Mouse (Mus musculus) heart, embryonic 12.5 days (tissue): ENCODE results near the gene Olfr1415. TPM values are rescaled to one million over a fixed set of nuclear protein-coding genes. Genes with fewer than 3 reads are reported as not detected.
A peak's percentile ranks its signal among the peaks of the same experiment; 100 is the strongest.

Experiments
- ATAC-seq: fragments of 200-750 bp; cut with Nextera tagmentation; 2 replicates; pipeline ENCODE4 v1.8.0; 2017; ENCODE audit warnings: moderate TSS enrichment, moderate library complexity; ENCODE audit not compliant: insufficient number of reproducible peaks, low FRiP score
- H3K27ac ChIP-seq: fragments of 300-500 bp; sonication (generic); 2 replicates; pipeline ENCODE4 v1.5.1; 2016; ENCODE audit warnings: mild to moderate bottlenecking, moderate library complexity; ENCODE audit not compliant: poor library complexity, severe bottlenecking
- H3K27me3 ChIP-seq: fragments of 300-500 bp; sonication (generic); replicated peaks from 2 replicates; pipeline ENCODE4 v1.6.1; 2016; ENCODE audit warnings: mild to moderate bottlenecking, moderate library complexity
- H3K36me3 ChIP-seq: fragments of 300-500 bp; sonication (generic); 2 replicates; pipeline ENCODE4 v1.6.1; 2016; ENCODE audit warnings: mild to moderate bottlenecking, moderate library complexity
- H3K4me1 ChIP-seq: fragments of 300-500 bp; sonication (generic); replicated peaks from 2 replicates; pipeline ENCODE4 v1.6.1; 2016; ENCODE audit warnings: mild to moderate bottlenecking
- H3K4me2 ChIP-seq: fragments of 300-500 bp; sonication (generic); 2 replicates; pipeline ENCODE4 v1.6.1; 2016; ENCODE audit warnings: mild to moderate bottlenecking, moderate library complexity
- H3K4me3 ChIP-seq: fragments of 300-500 bp; sonication (generic); 2 replicates; pipeline ENCODE4 v1.5.1; 2016; ENCODE audit warnings: mild to moderate bottlenecking
- H3K9ac ChIP-seq: fragments of 300-500 bp; sonication (generic); 2 replicates; pipeline ENCODE4 v1.6.1; 2016; ENCODE audit warnings: mild to moderate bottlenecking, moderate library complexity
- H3K9me3 ChIP-seq: fragments of 300-500 bp; sonication (generic); replicated peaks from 2 replicates; pipeline ENCODE4 v1.6.1; 2016; ENCODE audit warnings: mild to moderate bottlenecking, moderate library complexity
- WGBS: fragments of 180-500 bp; shearing (Covaris S2); methylation state at CpG from one replicate; pipeline ENCODE4 v1.1.7; 2016; 5-methylcytosine and 5-hydroxymethylcytosine counted together
- microRNA-seq: library from miRNA; unstranded; fragments of <30 nt; microRNA quantifications from one replicate; pipeline ENCODE4, GENCODE M21; 2017
- polyA plus RNA-seq: library from polyadenylated mRNA; unstranded; fragments of >200 nt; fragmentation: Nextera tagmentation; extraction: Ambion mirVana; gene quantifications from 2 replicates; pipeline ENCODE4 v1.2.1, GENCODE M21; 2016

Olfr1415 gene
- polyA plus RNA-seq, 1 experiment from 2014 or later: not detected

DNA sequence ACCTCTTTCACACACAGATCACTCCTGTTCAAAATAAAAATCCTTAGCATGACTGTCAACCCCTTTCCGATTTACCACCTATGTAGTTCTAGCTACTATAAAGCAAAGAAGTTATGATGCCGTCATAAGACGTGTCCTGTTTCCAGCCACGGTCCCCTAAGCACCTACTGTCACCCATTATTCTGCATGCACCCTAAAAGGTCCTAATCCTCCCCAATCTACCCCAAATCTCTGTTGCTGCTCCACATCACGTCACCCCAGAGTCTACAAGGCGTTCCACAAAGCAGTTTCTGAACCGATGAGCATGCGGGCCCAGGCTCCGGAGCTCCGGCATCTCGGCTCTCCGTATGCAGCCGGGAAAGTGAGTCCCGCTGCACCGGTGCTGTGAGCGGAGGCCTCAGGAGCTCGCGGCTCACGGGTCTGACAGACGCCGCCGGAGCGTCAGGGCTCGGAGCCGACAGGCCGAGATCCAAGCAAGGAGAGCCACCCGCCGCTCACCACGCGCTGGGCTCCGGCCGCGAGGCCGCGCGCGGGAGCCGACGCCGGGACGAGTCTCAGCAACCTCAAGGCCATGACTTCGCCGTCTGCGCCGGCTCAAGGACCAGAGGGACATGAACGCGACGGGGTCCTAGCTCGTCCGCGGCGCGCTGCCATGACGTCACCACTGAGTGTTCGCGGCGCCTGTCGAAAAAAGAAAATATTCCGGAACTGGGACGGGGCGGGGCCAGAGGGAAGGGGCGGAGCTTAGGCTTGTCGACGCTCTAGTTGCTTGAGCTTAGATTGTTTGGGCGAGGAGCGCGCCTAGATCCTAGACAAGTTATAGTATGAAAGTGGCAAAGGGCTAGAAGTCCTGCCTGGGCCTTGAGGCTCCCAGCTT lies 22.5 kb downstream of the Olfr1415 start, which contains the start of gene Ndufa10:
TSS of gene Ndufa10 (minus strand) at position 696 of the 877 bp plus-strand sequence.
- Histone ChIP-seq H3K27me3 (0 out of 2 replicates have a peak, but pooled peaks cover 4% of the 10 kb centered on the region), H3K36me3 (peaks cover 33% of the 10 kb centered on the region), H3K9ac (peak within 1 kb of the TSS; percentile 94), H3K9me3 (no peaks in the 10 kb centered on the region), H3K27ac (peak within 1 kb of the TSS; percentile 50), H3K4me3 (peak within 1 kb of the TSS; percentile 98), H3K4me2 (peak within 1 kb of the TSS; percentile 94), H3K4me1 (peaks cover 15% of the 10 kb centered on the region)
- ATAC-seq: peak; percentile 93
- WGBS: under 1% methylated on average over 67 of the region's 67 CpGs

DNA sequence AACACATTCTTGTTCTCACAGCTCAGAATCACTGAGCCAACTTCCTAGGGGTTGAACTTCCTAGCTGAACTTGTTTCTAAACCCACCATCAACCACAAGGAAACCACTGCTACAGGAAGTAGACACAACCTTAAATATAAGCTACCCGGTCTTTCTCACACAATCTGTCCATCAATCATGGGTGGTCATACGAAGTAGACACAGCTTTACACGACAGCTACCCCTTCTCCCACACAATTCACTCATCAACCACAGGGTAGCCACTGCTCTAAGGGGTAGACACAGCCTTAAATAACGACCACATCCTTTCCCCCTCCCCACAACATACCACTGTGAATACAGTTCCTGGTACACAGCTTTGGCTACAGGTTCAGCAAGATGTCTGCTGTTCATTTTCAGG lies 27.0 kb downstream of the Olfr1415 start:
- 84% methylated on average over 4 of the region's 4 CpGs for WGBS
- peaks cover 11% of the 10 kb centered on the region for H3K4me1 ChIP-seq
- no peaks in the 10 kb centered on the region for H3K9me3 ChIP-seq
- H3K27ac ChIP-seq: no peak overlapping the region
- H3K36me3 ChIP-seq: peaks cover 77% of the 10 kb centered on the region
- H3K4me3 ChIP-seq: no peak overlapping the region
- no peak overlapping the region for H3K4me2 ChIP-seq
- H3K27me3 ChIP-seq: no peaks in the 10 kb centered on the region
- H3K9ac ChIP-seq: no peak overlapping the region
- ATAC-seq: no peak

DNA sequence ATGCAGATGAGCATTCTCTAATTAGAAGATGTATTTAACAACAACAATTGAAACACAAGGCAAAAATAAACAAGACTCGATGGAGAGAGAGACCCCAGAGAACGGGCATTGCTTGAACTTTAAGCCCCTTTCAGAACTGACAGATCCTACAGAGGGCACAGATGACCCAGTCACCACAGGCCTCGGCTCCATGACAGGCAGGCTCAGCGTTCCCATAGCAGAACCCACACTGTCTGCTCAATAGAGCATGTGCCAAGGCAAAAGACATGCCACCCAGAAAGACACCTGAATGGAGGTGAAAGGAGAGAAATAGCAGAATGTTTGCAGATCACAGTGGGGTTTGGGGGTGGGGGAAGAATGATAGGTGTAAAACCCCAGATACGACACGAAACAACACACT lies 37.5 kb downstream of the Olfr1415 start:
- Histone ChIP-seq H3K27me3 (no peaks in the 10 kb centered on the region), H3K9ac (no peak overlapping the region), H3K4me3 (no peak overlapping the region), H3K36me3 (peaks cover 81% of the 10 kb centered on the region), H3K27ac (no peak overlapping the region), H3K4me2 (no peak overlapping the region), H3K4me1 (no peaks in the 10 kb centered on the region), H3K9me3 (no peaks in the 10 kb centered on the region)
- no peak for ATAC-seq
- 92% methylated on average over 6 of the region's 6 CpGs for WGBS

DNA sequence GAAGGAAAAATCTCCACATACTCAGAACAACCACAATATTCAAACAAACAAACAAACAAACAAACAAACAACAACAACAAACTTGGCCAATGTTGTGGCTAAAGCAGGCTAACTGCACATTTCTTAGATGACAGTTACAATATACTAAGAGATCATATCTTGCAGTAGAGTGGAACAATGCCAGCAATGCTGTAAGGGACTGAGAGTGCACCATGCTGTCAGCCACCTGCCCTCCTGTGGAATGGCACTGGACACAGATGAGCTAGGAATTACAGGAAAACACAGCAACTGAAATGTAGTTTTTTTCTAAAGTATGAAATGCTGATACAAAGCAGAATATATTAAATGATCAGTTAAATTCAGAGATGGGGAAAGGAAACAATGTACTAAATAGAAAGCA lies 38.1 kb downstream of the Olfr1415 start:
- H3K4me2 ChIP-seq: no peak overlapping the region
- H3K4me3 ChIP-seq: no peak overlapping the region
- no peak overlapping the region for H3K27ac ChIP-seq
- H3K4me1 ChIP-seq: no peaks in the 10 kb centered on the region
- ATAC-seq: no peak
- H3K36me3 ChIP-seq: peaks cover 82% of the 10 kb centered on the region
- H3K9ac ChIP-seq: no peak overlapping the region
- H3K27me3 ChIP-seq: no peaks in the 10 kb centered on the region
- no peaks in the 10 kb centered on the region for H3K9me3 ChIP-seq

DNA sequence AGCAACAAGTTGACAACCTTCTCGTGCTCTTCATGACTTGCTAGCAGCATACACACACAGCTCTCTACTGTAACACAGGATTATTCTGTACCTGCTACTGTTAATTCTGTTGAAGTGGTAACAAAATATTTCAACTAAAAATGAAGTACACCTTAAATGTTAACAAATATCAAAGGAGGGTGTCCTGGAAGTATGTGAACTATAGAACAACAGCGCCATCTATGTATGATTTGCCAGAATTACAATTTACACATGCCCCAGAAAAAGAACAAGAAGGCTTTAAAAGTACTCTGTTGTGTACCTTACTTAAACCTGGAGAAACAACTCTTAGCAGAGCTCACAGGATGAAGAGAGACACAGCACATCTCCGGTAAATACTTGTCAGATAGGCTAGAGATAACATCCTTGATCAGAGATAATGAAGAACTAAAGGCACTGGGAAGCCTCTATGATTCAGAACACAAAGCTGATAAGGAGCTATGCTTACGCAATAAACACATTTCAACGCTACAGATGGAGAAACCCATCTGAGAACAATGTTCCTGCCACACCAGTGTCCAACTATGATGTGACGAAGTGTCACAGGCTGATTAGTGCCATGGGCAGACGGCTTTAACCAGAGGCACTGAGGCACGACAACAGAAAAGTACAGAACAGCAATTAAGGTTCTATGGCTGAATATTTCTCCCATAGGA lies 42.0 kb downstream of the Olfr1415 start:
- H3K9me3 ChIP-seq: no peaks in the 10 kb centered on the region
- WGBS: 63% methylated on average over 8 of the region's 8 CpGs
- ATAC-seq: no peak
- no peak overlapping the region for H3K9ac ChIP-seq
- H3K4me1 ChIP-seq: 0 out of 2 replicates have a peak, but pooled peaks cover under 1% of the 10 kb centered on the region
- peaks cover 81% of the 10 kb centered on the region for H3K36me3 ChIP-seq
- no peak overlapping the region for H3K27ac ChIP-seq
- H3K4me3 ChIP-seq: no peak overlapping the region
- no peaks in the 10 kb centered on the region for H3K27me3 ChIP-seq
- no peak overlapping the region for H3K4me2 ChIP-seq

DNA sequence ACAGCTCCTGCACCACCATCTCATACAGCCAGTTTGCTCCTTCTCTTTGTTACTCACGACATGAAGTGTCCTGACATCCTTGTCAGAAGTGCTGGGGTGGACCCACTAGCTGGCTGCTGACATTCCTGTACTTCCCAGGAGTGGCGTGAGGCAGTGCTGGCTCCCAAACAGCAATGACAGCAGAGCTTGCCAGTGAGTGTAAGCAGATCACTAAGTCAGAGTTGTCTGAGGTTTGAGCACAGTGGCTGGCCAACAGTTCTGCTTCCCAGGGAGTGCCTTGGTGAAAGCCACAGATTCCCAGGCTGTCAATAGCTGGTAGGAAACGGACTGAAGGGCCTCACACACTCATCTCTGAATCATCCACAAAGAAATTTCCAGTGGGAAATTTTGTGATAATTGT lies 47.6 kb downstream of the Olfr1415 start:
- ATAC-seq: peak; percentile 55; the same call in 1 of the 2 replicates
- Histone ChIP-seq H3K4me2 (no peak overlapping the region), H3K36me3 (peaks cover 90% of the 10 kb centered on the region), H3K4me3 (no peak overlapping the region), H3K9me3 (no peaks in the 10 kb centered on the region), H3K27me3 (no peaks in the 10 kb centered on the region), H3K27ac (no peak overlapping the region; the same call in 1 of the 2 replicates), H3K4me1 (peaks cover 11% of the 10 kb centered on the region; the same call in 1 of the 2 replicates), H3K9ac (no peak overlapping the region)
- WGBS: 54% methylated on average over 3 of the region's 3 CpGs

DNA sequence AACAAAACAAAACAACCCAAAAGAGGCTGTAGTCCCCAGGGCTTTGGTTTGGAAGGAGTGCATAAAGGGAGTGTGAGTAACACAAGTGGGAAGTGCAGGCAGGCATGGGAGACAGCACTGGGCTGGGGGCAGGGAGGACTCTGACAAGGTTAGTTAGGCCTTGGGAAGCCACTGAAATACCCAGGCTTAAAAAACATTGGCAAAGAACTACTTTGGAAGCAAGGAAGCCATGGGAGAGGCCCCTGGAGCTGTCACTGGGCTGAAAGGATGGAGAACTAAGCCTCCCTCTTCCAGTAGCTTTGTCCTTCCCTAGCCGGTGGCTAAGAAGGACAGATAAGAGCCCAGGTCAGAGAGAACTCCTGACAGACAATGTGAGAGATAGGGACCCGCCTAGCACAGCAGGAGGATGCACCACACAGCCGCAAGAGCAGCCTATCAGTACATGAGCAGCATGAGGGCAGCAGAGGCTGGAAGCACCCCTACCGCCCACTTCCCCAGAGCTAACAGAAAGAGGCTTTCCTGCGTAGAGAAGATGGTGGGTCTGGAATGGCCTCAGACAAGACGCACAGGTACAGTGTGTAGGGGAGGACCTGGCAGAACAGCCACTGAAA lies 54.3 kb downstream of the Olfr1415 start:
- Histone ChIP-seq H3K9me3 (no peaks in the 10 kb centered on the region), H3K27ac (no peak overlapping the region), H3K4me1 (peaks cover 30% of the 10 kb centered on the region), H3K36me3 (peaks cover 74% of the 10 kb centered on the region), H3K27me3 (no peaks in the 10 kb centered on the region), H3K9ac (no peak overlapping the region), H3K4me2 (no peak overlapping the region), H3K4me3 (no peak overlapping the region)
- ATAC-seq: no peak
- 30% methylated on average over 6 of the region's 6 CpGs for WGBS

DNA sequence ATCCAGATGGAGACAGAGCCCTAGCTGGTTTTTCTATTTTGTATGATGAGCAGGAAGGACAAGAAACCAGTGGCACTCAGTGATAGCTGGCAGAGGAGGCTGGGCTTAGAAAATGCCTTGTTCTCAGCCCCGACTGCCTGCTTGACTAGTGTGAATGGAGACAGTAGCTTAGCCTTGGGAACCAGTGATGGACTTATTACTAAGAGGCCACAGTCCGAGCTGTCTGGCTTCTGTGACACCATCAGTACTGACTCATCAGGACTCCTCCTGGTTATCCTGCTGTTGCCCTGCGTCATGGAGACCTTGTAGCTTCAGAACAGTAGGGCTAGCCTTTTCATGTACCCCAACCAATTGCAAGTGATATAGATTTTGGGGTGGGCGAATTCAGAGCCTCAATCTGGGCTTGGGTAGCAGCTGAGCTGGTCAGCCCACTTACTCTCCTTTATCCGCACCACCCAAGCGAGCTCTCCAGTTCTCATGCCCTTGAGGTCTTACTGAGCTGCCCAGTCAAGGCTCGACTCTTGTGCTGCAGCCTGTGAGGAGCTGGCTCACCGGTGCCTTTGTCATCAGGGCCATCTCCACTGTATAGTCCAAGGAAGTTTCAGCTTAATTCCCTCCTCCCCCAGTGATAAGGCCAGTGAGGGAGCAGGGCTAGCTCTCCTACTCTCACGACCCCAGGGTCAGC lies 55.7 kb downstream of the Olfr1415 start:
- no peaks in the 10 kb centered on the region for H3K27me3 ChIP-seq
- no peak for ATAC-seq
- peaks cover 36% of the 10 kb centered on the region for H3K4me1 ChIP-seq
- no peak overlapping the region for H3K9ac ChIP-seq
- H3K4me2 ChIP-seq: no peak overlapping the region
- peaks cover 67% of the 10 kb centered on the region for H3K36me3 ChIP-seq
- H3K27ac ChIP-seq: no peak overlapping the region
- WGBS: 81% methylated on average over 9 of the region's 9 CpGs
- no peaks in the 10 kb centered on the region for H3K9me3 ChIP-seq
- no peak overlapping the region for H3K4me3 ChIP-seq

Small RNA genes within 50 kb of the gene (microRNA-seq; reads per million reads assigned to microRNA genes)
- 6.1 reads per million, percentile 19 among the genes with 10 or more reads in this experiment for gene Mir6900

Other genes with a start within 250 kb of the Olfr1415 start
- 406 and 431 TPM in 2 replicates for gene Ndufa10, start 22.2 kb downstream of the Olfr1415 start, polyA plus RNA-seq
- not detected in 2 replicates for gene Olfr1416, start 11.0 kb downstream of the Olfr1415 start, polyA plus RNA-seq
- not detected in 2 replicates for gene Olfr1414, start 22.6 kb upstream of the Olfr1415 start, polyA plus RNA-seq
- not detected in 2 replicates for gene Olfr1413, start 75.2 kb upstream of the Olfr1415 start, polyA plus RNA-seq
- not detected in 2 replicates for gene Olfr1412, start 89.7 kb upstream of the Olfr1415 start, polyA plus RNA-seq
- gene Olfr1411, start 98.3 kb upstream of the Olfr1415 start, polyA plus RNA-seq: not detected in 2 replicates
- gene Olfr1410, start 109.7 kb upstream of the Olfr1415 start, polyA plus RNA-seq: not detected in 2 replicates
- gene Olfr12, start 121.7 kb upstream of the Olfr1415 start, polyA plus RNA-seq: not detected in 2 replicates
- 348 and 375 TPM in 2 replicates for gene Cops9, start 145.9 kb upstream of the Olfr1415 start, polyA plus RNA-seq
- gene Otos, start 152.7 kb upstream of the Olfr1415 start, polyA plus RNA-seq: not detected in 2 replicates